ENCODE assay signal across 23 mouse cellular contexts in genomic region chr2:153568013-153568412, GRCm38 (mm10). TPM values are rescaled to one million over a fixed set of nuclear protein-coding genes. Genes with fewer than 3 reads are reported as not detected.
DNase-seq lines count a peak whose midpoint lies in the region; ATAC-seq and TF ChIP-seq lines count a peak whose summit lies in the region.
"Had no signal": no experiment of that assay in that cellular context is flagged by ENCODE, and none has a peak within 500 bp of the region (broad histone marks: within the 10 kb centered on the region; RNA-seq: fewer than 3 reads in every experiment).

No protein-coding gene starts in this region.

- H3K36me3 ChIP-seq in heart, embryonic 16.5 days (ENCODE audit: control insufficient read depth, insufficient read depth): no peaks in the 10 kb centered on the region
- H3K36me3 ChIP-seq in G1E (replicated peaks) (no peaks in the 10 kb centered on the region), MEL (ENCODE audit: control insufficient read depth in 1 of 2, insufficient read depth in 2 of 2, low read length in 2 of 2) (peaks cover 0 to 10% of the 10 kb centered on the region in 2 experiments; a peak in 2 of 4 replicates)
- H3K36me3 ChIP-seq in liver, embryonic 14.5 days (replicated peaks; ENCODE audit: control insufficient read depth, insufficient read depth, low read depth): no peaks in the 10 kb centered on the region
- H3K36me3 ChIP-seq: embryonic facial prominence, embryonic 10.5 days; heart, embryonic 15.5 days; limb, embryonic 15.5 days; midbrain, embryonic 13.5 days; neural tube, embryonic 12.5 days had no signal

- no peak overlapping the region for H3K4me2 ChIP-seq in heart, embryonic 16.5 days (ENCODE audit: low read depth, low read length)
- H3K4me2 ChIP-seq in liver, embryonic 14.5 days (ENCODE audit: low read depth): peak overlapping the region; percentile 53
- H3K4me2 ChIP-seq: heart, embryonic 15.5 days; limb, embryonic 15.5 days; midbrain, embryonic 13.5 days; neural tube, embryonic 12.5 days had no signal

- no peak for ATAC-seq in heart, embryonic 16.5 days (replicated peaks; ENCODE audit: extremely low read depth, insufficient read depth, low FRiP score)
- ATAC-seq in G1E (ENCODE audit: extremely low read depth, insufficient number of reproducible peaks, low FRiP score, poor library complexity, severe bottlenecking): peak; percentile 22; the same call in 1 of the 2 replicates
- peak; percentile 46 for ATAC-seq in liver, embryonic 14.5 days (ENCODE audit: insufficient read depth)
- ATAC-seq: forebrain, postnatal 0 days; midbrain, embryonic 13.5 days had no signal

- WGBS in heart, embryonic 16.5 days: 54% methylated on average over 4 of the region's 4 CpGs
- WGBS in liver, embryonic 14.5 days (ENCODE audit: insufficient replicate concordance): 15% methylated on average over 4 of the region's 4 CpGs

- TF ChIP-seq EP300 in MEL (IDR thresholded peaks at IDR 0.05; ENCODE audit: low read depth in 1 of 2, low read length in 2 of 2): peak; percentile 14 to 43; a peak in 2 of 4 replicates
- no peak for TF ChIP-seq EP300 in liver, embryonic 14.5 days (IDR thresholded peaks at IDR 0.05; ENCODE audit: low read depth)

- H3K79me2 ChIP-seq in MEL (ENCODE audit: control insufficient read depth, insufficient read depth, low read length, poor library complexity): no peaks in the 10 kb centered on the region

- DNase-seq in heart, adult 18-20 months: no peak
- DNase-seq in G1E (ENCODE audit: low spot score): no peak
- DNase-seq in MEL (ENCODE audit: low read depth, low spot score): peak; percentile 64
- no peak for DNase-seq in liver, embryonic 14.5 days (ENCODE audit: low read depth in 3 of 3, low spot score in 3 of 3)
- no peak for DNase-seq in left cerebral cortex, postnatal 10 days (ENCODE audit: extremely low spot score in 1 of 2, low spot score in 2 of 2)
- no peak for DNase-seq in adrenal gland, adult 2 months
- DNase-seq: adrenal gland, postnatal 25 days; cerebellum, adult 9-10 months; forebrain, postnatal 0 days; gastrocnemius, postnatal 25 days; kidney, adult 2 months; left cerebral cortex, postnatal 4 days; lung, postnatal 4 days; right cerebral cortex, postnatal 25 days; spleen, adult 18-20 months had no signal

- H3K27ac ChIP-seq in heart, embryonic 16.5 days (ENCODE audit: low read length): no peak overlapping the region
- H3K27ac ChIP-seq in MEL (ENCODE audit: control insufficient read depth, low read depth, low read length): peak overlapping the region; percentile 32
- peak overlapping the region; percentile 80 for H3K27ac ChIP-seq in liver, embryonic 14.5 days
- H3K27ac ChIP-seq: embryonic facial prominence, embryonic 10.5 days; heart, embryonic 15.5 days; kidney, postnatal 0 days; left cerebral cortex, adult 2 months; limb, embryonic 15.5 days; midbrain, embryonic 13.5 days; neural tube, embryonic 12.5 days had no signal

- no peak for TF ChIP-seq CTCF in G1E (IDR thresholded peaks at IDR 0.05; ENCODE audit: low read depth, low read length)
- no peak for TF ChIP-seq CTCF in MEL (IDR thresholded peaks at IDR 0.05 in 2 of 3, conservative IDR thresholded peaks at IDR 0.05 in 1 of 3; ENCODE audit: control insufficient read depth in 1 of 3, insufficient read depth in 1 of 3, low read depth in 2 of 3, low read length in 3 of 3, poor library complexity in 1 of 3, severe bottlenecking in 1 of 3)
- no peak for TF ChIP-seq CTCF in liver, embryonic 14.5 days (IDR thresholded peaks at IDR 0.05; ENCODE audit: low read depth)

- no peak for TF ChIP-seq POLR2A in MEL (IDR thresholded peaks at IDR 0.05; ENCODE audit: control insufficient read depth in 1 of 2, insufficient read depth in 1 of 2, low read depth in 1 of 2, low read length in 2 of 2, poor library complexity in 1 of 2)

- H3K4me1 ChIP-seq in heart, embryonic 16.5 days (ENCODE audit: control insufficient read depth, insufficient read depth, low read length): peaks cover 5% of the 10 kb centered on the region; the same call in 1 of the 2 replicates
- H3K4me1 ChIP-seq in G1E (ENCODE audit: insufficient read depth, low read depth, low read length): peaks cover 28% of the 10 kb centered on the region
- H3K4me1 ChIP-seq in MEL (ENCODE audit: control insufficient read depth in 1 of 2, insufficient read depth in 2 of 2, low read length in 2 of 2): peaks cover 8 to 25% of the 10 kb centered on the region in 2 experiments
- peaks cover 31 to 35% of the 10 kb centered on the region in 2 experiments for H3K4me1 ChIP-seq in liver, embryonic 14.5 days (replicated peaks; ENCODE audit: control insufficient read depth in 2 of 2, insufficient read depth in 2 of 2, low read length in 1 of 2)
- H3K4me1 ChIP-seq: embryonic facial prominence, embryonic 10.5 days; limb, embryonic 15.5 days; midbrain, embryonic 13.5 days; neural tube, embryonic 12.5 days had no signal

- no peaks in the 10 kb centered on the region for H3K9me3 ChIP-seq in heart, embryonic 16.5 days (replicated peaks; ENCODE audit: control insufficient read depth, low read length)
- H3K9me3 ChIP-seq in G1E (replicated peaks) (no peaks in the 10 kb centered on the region), MEL (replicated peaks; ENCODE audit: insufficient read depth, low read length) (no peaks in the 10 kb centered on the region)
- no peaks in the 10 kb centered on the region for H3K9me3 ChIP-seq in liver, embryonic 14.5 days (ENCODE audit: control insufficient read depth, low read length)
- H3K9me3 ChIP-seq: embryonic facial prominence, embryonic 10.5 days; heart, embryonic 15.5 days; limb, embryonic 15.5 days; midbrain, embryonic 13.5 days; neural tube, embryonic 12.5 days had no signal

- intact Hi-C loops in left cerebral cortex, postnatal 10 days (cut with DNase I): loop anchor here (5.0 kb wide), 1 partner anchor 91 kb away; no protein-coding TSS in a partner anchor

- peak overlapping the region; percentile 41; the same call in 1 of the 2 replicates for H3K9ac ChIP-seq in heart, embryonic 16.5 days (ENCODE audit: low read length)
- no peak overlapping the region for H3K9ac ChIP-seq in MEL (ENCODE audit: control insufficient read depth, low read depth, low read length, poor library complexity, severe bottlenecking)
- peak overlapping the region; percentile 12; the same call in 1 of the 2 replicates for H3K9ac ChIP-seq in liver, embryonic 14.5 days (replicated peaks)
- H3K9ac ChIP-seq: forebrain, postnatal 0 days; heart, embryonic 15.5 days; limb, embryonic 15.5 days; midbrain, embryonic 13.5 days; neural tube, embryonic 12.5 days had no signal

- no peak for TF ChIP-seq RAD21 in MEL (IDR thresholded peaks at IDR 0.05; ENCODE audit: low read depth, low read length)

- H3K27me3 ChIP-seq in heart, embryonic 16.5 days (ENCODE audit: control insufficient read depth, insufficient read depth, low read length): no peaks in the 10 kb centered on the region
- H3K27me3 ChIP-seq in G1E (ENCODE audit: insufficient read depth, low read length) (peaks cover 35% of the 10 kb centered on the region), MEL (ENCODE audit: control insufficient read depth in 1 of 2, insufficient read depth in 2 of 2, low read length in 2 of 2) (no peaks in the 10 kb centered on the region)
- H3K27me3 ChIP-seq in liver, embryonic 14.5 days (ENCODE audit: control insufficient read depth, insufficient read depth, low read length): no peaks in the 10 kb centered on the region
- H3K27me3 ChIP-seq: heart, embryonic 15.5 days; limb, embryonic 15.5 days; midbrain, embryonic 13.5 days; neural tube, embryonic 12.5 days had no signal

- no peak overlapping the region for H3K4me3 ChIP-seq in heart, embryonic 16.5 days (ENCODE audit: low read length)
- H3K4me3 ChIP-seq in G1E (ENCODE audit: low read depth, low read length) (no peak overlapping the region), MEL (ENCODE audit: control insufficient read depth in 1 of 2, insufficient read depth in 1 of 2, low read depth in 2 of 2, low read length in 2 of 2) (no peak overlapping the region)
- no peak overlapping the region for H3K4me3 ChIP-seq in liver, embryonic 14.5 days (ENCODE audit: insufficient read depth in 1 of 2, low read depth in 2 of 2, low read length in 2 of 2)
- H3K4me3 ChIP-seq: embryonic facial prominence, embryonic 10.5 days; heart, embryonic 15.5 days; left cerebral cortex, adult 2 months; limb, embryonic 15.5 days; midbrain, embryonic 13.5 days; neural tube, embryonic 12.5 days had no signal

TF ChIP-seq in MEL, 35 proteins besides CTCF, POLR2A, EP300 and RAD21:
- 0 out of 2 replicates have a peak, but pooled peaks have one; percentile 48 for TF ChIP-seq TBP (IDR thresholded peaks at IDR 0.05; ENCODE audit: low read depth, low read length)
- peak; percentile 30; the same call in 1 of the 2 replicates for TF ChIP-seq GATA1 (IDR thresholded peaks at IDR 0.05; ENCODE audit: low read depth, low read length)
- TF ChIP-seq TCF12 (IDR thresholded peaks at IDR 0.05; ENCODE audit: low read depth, low read length): 0 out of 2 replicates have a peak, but pooled peaks have one; percentile 16
- TF ChIP-seq ELF1 (IDR thresholded peaks at IDR 0.05; ENCODE audit: low read depth, low read length): no peak
- peak; percentile 38; the same call in 1 of the 2 replicates for TF ChIP-seq ETS1 (IDR thresholded peaks at IDR 0.05; ENCODE audit: low read depth, low read length)
- no peak for TF ChIP-seq MYB (IDR thresholded peaks at IDR 0.05; ENCODE audit: low read depth, low read length)
- TF ChIP-seq MYC (IDR thresholded peaks at IDR 0.05; ENCODE audit: low read depth, low read length): no peak

RNA-seq across cellular contexts. Expression of gene Nol4l, which starts 38.2 kb away (rescaled TPM):
- polyA plus RNA-seq in heart, embryonic 16.5 days (2015; fragmentation: Nextera tagmentation; extraction: Ambion mirVana): 7.0 and 8.5 TPM in 2 replicates
- total RNA-seq in heart, adult 18-20 months (2021): 1 to 10 TPM; 3.3 to 3.8 TPM
- total RNA-seq in G1E (2014; fragmentation: Nextera tagmentation): 39.2 and 45.3 TPM in 2 replicates
- total RNA-seq in G1E (2017): 13.5 and 13.9 TPM in 2 replicates
- 19.8 and 23.4 TPM in 2 replicates for polyA plus RNA-seq in G1E (2012)
- 4.4 and 4.5 TPM in 2 replicates for total RNA-seq in MEL (2012; rRNA removed)
- polyA plus RNA-seq in MEL (2012; ENCODE audit: insufficient read depth in 1 of 2, insufficient read length in 2 of 2, low read depth in 1 of 2, low replicate concordance in 2 of 2, missing spikeins in 1 of 2): 1 to 10 TPM in 1 of 2 experiments, not detected in 1; 7.1 TPM
- polyA plus RNA-seq in liver, embryonic 14.5 days (2012; rRNA removed): 5.7 and 6.0 TPM in 2 replicates
- 3.7 and 4.4 TPM in 2 replicates for polyA plus RNA-seq in liver, embryonic 14.5 days (2014; fragmentation: Nextera tagmentation; extraction: Ambion mirVana)
- 10 to 100 TPM; 55.5 to 62.5 TPM for total RNA-seq in left cerebral cortex, postnatal 10 days (2021)
- total RNA-seq in adrenal gland, adult 2 months (2021): 10 to 100 TPM; 11.5 to 16.4 TPM
- polyA plus RNA-seq in adrenal gland, adult 2 months (2012; rRNA removed): 6.5 and 9.2 TPM in 2 replicates
